Mouse (Mus musculus): Measurements from ENCODE around the gene Tspan9.

Gene Tspan9

GRCm38 (mm10) chr6:128019119-128019518, 124.3 kb downstream of the Tspan9 start:
- DNase-seq (ENCODE audit: low spot score), result peak; percentile 44

- no peak for DNase-seq (ENCODE audit: low spot score)
Measured at GRCm38 (mm10) chr6:128015304-128015703, 128.1 kb downstream of the Tspan9 start.

GRCm38 (mm10) chr6:128011781-128012180, 131.6 kb downstream of the Tspan9 start:
- DNase-seq (ENCODE audit: low spot score), result no peak

- DNase-seq (ENCODE audit: low spot score), result no peak
Measured at GRCm38 (mm10) chr6:128011071-128011477, 132.3 kb downstream of the Tspan9 start.

GRCm38 (mm10) chr6:128010135-128010971, 133.0 kb downstream of the Tspan9 start:
- no peak for DNase-seq (ENCODE audit: low spot score)

- DNase-seq (ENCODE audit: low spot score), result no peak
Measured at GRCm38 (mm10) chr6:128007982-128008562, 135.3 kb downstream of the Tspan9 start.

- DNase-seq (ENCODE audit: low spot score), result no peak
Measured at GRCm38 (mm10) chr6:128007241-128007701, 136.1 kb downstream of the Tspan9 start.

- no peak for DNase-seq (ENCODE audit: low spot score)
Measured at GRCm38 (mm10) chr6:128006156-128006555, 137.2 kb downstream of the Tspan9 start.

GRCm38 (mm10) chr6:128004544-128004943, 138.8 kb downstream of the Tspan9 start:
- DNase-seq (ENCODE audit: low spot score), result no peak

- DNase-seq (ENCODE audit: low spot score), result no peak
Measured at GRCm38 (mm10) chr6:128003542-128003941, 139.9 kb downstream of the Tspan9 start.

- DNase-seq (ENCODE audit: low spot score), result no peak
Measured at GRCm38 (mm10) chr6:128002667-128003066, 140.7 kb downstream of the Tspan9 start.

GRCm38 (mm10) chr6:128002104-128002503, 141.3 kb downstream of the Tspan9 start:
- no peak for DNase-seq (ENCODE audit: low spot score)

GRCm38 (mm10) chr6:128001587-128001986, 141.8 kb downstream of the Tspan9 start:
- DNase-seq (ENCODE audit: low spot score), result no peak

GRCm38 (mm10) chr6:128000777-128001176, 142.6 kb downstream of the Tspan9 start:
- DNase-seq (ENCODE audit: low spot score), result no peak

- no peak for DNase-seq (ENCODE audit: low spot score)
Measured at GRCm38 (mm10) chr6:127999118-127999517, 144.3 kb downstream of the Tspan9 start.

- DNase-seq (ENCODE audit: low spot score), result no peak
Measured at GRCm38 (mm10) chr6:127996928-127997327, 146.5 kb downstream of the Tspan9 start.

- no peak for DNase-seq (ENCODE audit: low spot score)
Measured at GRCm38 (mm10) chr6:127992993-127993392, 150.4 kb downstream of the Tspan9 start.

GRCm38 (mm10) chr6:127991509-127992176, 151.8 kb downstream of the Tspan9 start:
- no peak for DNase-seq (ENCODE audit: low spot score)

GRCm38 (mm10) chr6:127989624-127990212, 153.7 kb downstream of the Tspan9 start:
- no peak for DNase-seq (ENCODE audit: low spot score)

- no peak for DNase-seq (ENCODE audit: low spot score)
Measured at GRCm38 (mm10) chr6:127988944-127989494, 154.4 kb downstream of the Tspan9 start.

- no peak for DNase-seq (ENCODE audit: low spot score)
Measured at GRCm38 (mm10) chr6:127987374-127987773, 156.0 kb downstream of the Tspan9 start.

GRCm38 (mm10) chr6:127986357-127986756, 157.0 kb downstream of the Tspan9 start:
- DNase-seq (ENCODE audit: low spot score), result no peak

All from yolk sac, embryonic 10.5 days (tissue).